Mouse (Mus musculus) right cerebral cortex, postnatal 36 days (tissue): ENCODE data around the gene Scgb3a1.
A peak's percentile ranks its signal among the peaks of the same experiment; 100 is the strongest.

ENCODE experiments used
- DNase-seq, 2 experiments: peaks; one replicate each; pipeline ENCODE4 v3.0.0; 2022; ENCODE audit warnings: low spot score in 2 of 2, mixed read lengths in 1 of 2

Gene Scgb3a1

GRCm38 (mm10) chr11:49658791-49659469, 4.5 kb upstream of the Scgb3a1 start:
- DNase-seq = no peak

- no peak for DNase-seq
Measured at GRCm38 (mm10) chr11:49659470-49659799, 4.0 kb upstream of the Scgb3a1 start.

GRCm38 (mm10) chr11:49662292-49662780, 1.1 kb upstream of the Scgb3a1 start:
- DNase-seq = no peak

- DNase-seq = no peak
Measured at GRCm38 (mm10) chr11:49664262-49665140, 1.1 kb downstream of the Scgb3a1 start.

- no peak for DNase-seq
Measured at GRCm38 (mm10) chr11:49665462-49665861, 2.1 kb downstream of the Scgb3a1 start.

GRCm38 (mm10) chr11:49673433-49673832, 10.0 kb downstream of the Scgb3a1 start:
- no peak for DNase-seq

- DNase-seq = no peak
Measured at GRCm38 (mm10) chr11:49684237-49684973, 21.0 kb downstream of the Scgb3a1 start.

- DNase-seq = no peak
Measured at GRCm38 (mm10) chr11:49695013-49695412, 31.6 kb downstream of the Scgb3a1 start.

- no peak for DNase-seq
Measured at GRCm38 (mm10) chr11:49695695-49696094, 32.3 kb downstream of the Scgb3a1 start.

- DNase-seq = no peak
Measured at GRCm38 (mm10) chr11:49696472-49696871, 33.1 kb downstream of the Scgb3a1 start.

- DNase-seq = no peak
Measured at GRCm38 (mm10) chr11:49697779-49698178, 34.4 kb downstream of the Scgb3a1 start.

GRCm38 (mm10) chr11:49699079-49699478, 35.7 kb downstream of the Scgb3a1 start:
- no peak for DNase-seq

- no peak for DNase-seq
Measured at GRCm38 (mm10) chr11:49702014-49702413, 38.6 kb downstream of the Scgb3a1 start.

- no peak for DNase-seq
Measured at GRCm38 (mm10) chr11:49704804-49705203, 41.4 kb downstream of the Scgb3a1 start.

- no peak for DNase-seq
Measured at GRCm38 (mm10) chr11:49707834-49708233, 44.4 kb downstream of the Scgb3a1 start.

GRCm38 (mm10) chr11:49710664-49711063, 47.3 kb downstream of the Scgb3a1 start:
- DNase-seq = no peak

GRCm38 (mm10) chr11:49711981-49712554, 48.7 kb downstream of the Scgb3a1 start:
- DNase-seq = no peak

GRCm38 (mm10) chr11:49712555-49713335, 49.3 kb downstream of the Scgb3a1 start, which contains the start of gene Cnot6:
Cnot6 (minus strand) TSS chr11:49712723.
- peak; percentile 95 to 96 for DNase-seq

GRCm38 (mm10) chr11:49713336-49714334, 50.2 kb downstream of the Scgb3a1 start:
- no peak for DNase-seq
